Mouse (Mus musculus) heart, postnatal 25 days (tissue): Measurements from ENCODE around the gene Thy1. TPM values are rescaled to one million over a fixed set of nuclear protein-coding genes. Genes with fewer than 3 reads are reported as not detected.
A peak's percentile ranks its signal among the peaks of the same experiment; 100 is the strongest.

ENCODE experiments used
- DNase-seq: peaks from one replicate; pipeline ENCODE4 v3.0.0; 2022; ENCODE audit warnings: low spot score
- intact Hi-C: fragments of 180-260 bp; cut with DNase I; formaldehyde crosslinking; loops from one replicate; pipeline ENCODE4 v1.15.1; 2025
- total RNA-seq, 2 experiments: library from RNA; stranded (reverse); gene quantifications; 2 replicates each; pipeline ENCODE4 v1.2.3; 2021

Gene Thy1
- total RNA-seq, 2 experiments from 2014 or later = 13.9 to 22.2 TPM

DNA sequence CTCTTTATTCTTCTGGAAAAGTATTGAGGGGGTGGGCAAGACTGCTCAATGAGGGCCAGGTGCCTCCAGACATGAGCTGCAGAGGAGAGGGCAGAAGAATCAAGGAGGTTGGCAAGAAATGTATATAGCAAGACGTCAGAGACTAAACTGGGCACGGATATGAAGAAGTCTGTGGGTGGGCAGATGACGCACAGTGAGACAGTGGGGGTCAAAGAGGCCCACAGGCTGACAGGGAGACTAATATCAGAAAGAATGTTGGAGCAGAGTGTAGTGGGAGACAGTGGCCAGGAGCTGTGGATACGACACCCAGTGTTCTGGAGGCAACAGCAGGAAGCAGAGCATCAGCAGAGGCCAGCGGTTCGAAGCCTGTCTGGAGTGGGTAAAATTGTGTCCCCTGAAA, 15.4 kb downstream of the Thy1 start:
- intact Hi-C loops = no loop called here

DNA sequence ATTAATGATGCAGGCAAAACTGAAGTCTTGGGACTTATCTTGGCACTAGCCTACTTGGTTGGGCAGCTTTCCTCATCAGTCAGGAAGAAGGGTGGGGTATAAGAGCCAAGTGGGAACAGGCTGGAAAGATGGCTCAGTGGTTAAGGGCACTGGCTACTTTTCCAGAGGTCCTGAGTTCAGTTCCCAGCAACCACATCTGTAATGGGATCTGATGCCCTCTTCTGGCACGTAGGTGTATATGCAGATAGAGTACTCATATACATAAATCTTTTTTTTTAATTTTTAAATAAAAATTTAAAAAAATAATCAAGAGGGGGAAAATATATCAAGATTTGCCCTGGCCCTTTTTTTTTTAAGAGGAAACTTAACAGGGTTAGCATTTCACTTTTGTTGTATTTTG, 22.0 kb downstream of the Thy1 start:
- no peak for DNase-seq
- intact Hi-C loops = loop anchor here (2.0 kb wide), 1 partner anchor 80 kb away; no protein-coding TSS in a partner anchor

More for the DNA sequence above, 15.4 kb downstream of the Thy1 start:
- DNase-seq = no peak

- peak; percentile 99 for DNase-seq
- intact Hi-C loops = no loop called here
Observed at GRCm38 (mm10) chr9:44066785-44067225, 23.6 kb downstream of the Thy1 start, which contains the start of gene Usp2. Gene Usp2, plus strand, starts transcription at chr9:44067021.

DNA sequence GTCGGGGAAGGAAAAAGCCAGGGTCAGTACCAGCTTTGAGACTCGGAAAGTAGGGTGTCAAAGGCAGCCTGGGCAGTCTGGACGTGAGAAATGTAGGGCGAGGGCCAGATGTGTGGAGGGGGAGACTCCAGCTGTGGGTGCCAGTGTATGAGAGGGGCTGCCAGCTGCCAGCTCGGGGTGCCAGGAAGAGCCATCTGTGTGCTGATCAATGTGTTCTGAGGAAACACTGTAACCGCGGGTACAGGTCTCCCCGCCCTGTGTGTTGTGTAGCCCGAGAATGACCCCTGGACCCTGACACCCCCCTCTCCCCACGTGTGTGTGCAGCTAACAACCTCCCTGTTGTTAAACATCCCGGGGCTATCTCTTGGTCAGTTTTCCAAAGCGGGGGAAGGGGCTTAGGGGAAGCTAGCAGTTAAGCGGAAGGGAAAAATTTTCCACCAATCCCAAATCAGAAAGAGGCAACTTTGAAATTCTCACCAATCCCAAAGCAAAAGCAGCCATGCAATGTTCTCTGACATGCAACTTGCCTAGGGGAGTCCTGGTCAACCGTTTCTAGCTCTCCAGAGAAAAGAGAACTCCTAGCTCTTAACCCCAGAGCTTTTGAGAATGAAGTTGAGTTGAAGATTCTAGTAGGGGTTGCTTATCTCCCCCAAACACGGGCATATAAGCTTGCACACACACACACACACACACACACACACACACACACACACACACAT, 24.2 kb downstream of the Thy1 start:
- no peak for DNase-seq

DNA sequence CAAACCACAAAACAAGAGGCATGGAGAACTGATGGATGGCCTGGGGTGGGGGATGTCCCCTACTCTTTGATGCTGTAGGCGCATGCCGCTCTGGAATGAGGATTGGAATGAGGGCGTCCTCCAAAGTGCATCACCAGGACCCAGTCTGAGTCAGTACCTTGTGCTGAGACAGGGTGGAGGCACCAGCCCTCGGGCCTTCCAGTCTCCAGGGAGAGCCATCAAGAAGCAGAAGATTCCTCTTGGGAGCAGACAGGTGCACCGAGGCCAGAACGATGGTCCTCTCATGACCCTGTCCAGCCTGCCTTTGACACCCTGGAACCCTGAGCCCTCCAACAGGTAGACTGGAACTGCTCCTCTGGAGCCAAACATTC, 24.8 kb downstream of the Thy1 start:
- no peak for DNase-seq
- intact Hi-C loops = no loop called here

More for the DNA sequence above, 24.2 kb downstream of the Thy1 start:
- intact Hi-C loops = no loop called here

- no peak for DNase-seq
- intact Hi-C loops = no loop called here
Observed at GRCm38 (mm10) chr9:44069252-44069651, 26.1 kb downstream of the Thy1 start.

GRCm38 (mm10) chr9:44070113-44070843, 27.1 kb downstream of the Thy1 start:
- no peak for DNase-seq
- intact Hi-C loops = loop anchor here (5.0 kb wide), 1 partner anchor 37 kb away; the partner anchor contains the start of gene C1qtnf5

- intact Hi-C loops = loop anchor here (5.0 kb wide), 1 partner anchor 36 kb away; the partner anchor contains the start of gene C1qtnf5
- DNase-seq = no peak
Observed at GRCm38 (mm10) chr9:44070844-44071231, 27.7 kb downstream of the Thy1 start.

DNA sequence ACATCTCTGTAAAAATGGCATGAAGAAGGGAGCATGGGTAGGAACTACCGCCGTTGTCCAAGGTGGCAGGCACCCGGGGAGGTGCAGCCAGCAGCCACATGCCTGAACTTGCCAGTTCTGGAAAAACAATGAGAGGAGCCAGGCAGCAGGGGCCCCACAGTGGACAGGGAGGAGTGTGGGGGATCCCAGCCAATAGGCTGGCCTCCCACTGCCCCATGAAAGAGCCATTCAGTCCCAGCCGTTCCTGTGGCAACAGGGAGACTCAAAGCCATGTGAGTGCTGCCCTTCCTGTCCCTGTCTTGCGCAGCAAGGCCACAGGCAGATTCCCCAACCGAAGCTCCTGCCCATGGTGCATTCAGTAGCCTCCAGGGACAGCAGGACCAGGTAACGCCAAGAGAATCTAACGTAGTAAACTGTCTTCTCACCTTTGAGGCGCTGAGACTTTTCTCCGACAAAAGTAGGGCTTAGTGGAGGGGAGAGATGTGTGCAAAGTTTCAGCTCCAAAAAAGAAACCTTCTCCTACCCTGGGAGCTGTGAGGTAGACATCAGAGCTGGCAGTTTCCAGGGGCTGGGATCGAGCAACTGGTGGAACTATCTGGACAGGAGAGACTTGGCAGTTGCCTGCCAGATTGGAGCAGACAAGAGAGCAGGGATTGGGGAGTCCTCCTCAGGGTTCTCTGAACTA, 28.9 kb downstream of the Thy1 start:
- intact Hi-C loops = loop anchor here (5.0 kb wide), 1 partner anchor 35 kb away; the partner anchor contains the start of gene C1qtnf5
- no peak for DNase-seq

DNA sequence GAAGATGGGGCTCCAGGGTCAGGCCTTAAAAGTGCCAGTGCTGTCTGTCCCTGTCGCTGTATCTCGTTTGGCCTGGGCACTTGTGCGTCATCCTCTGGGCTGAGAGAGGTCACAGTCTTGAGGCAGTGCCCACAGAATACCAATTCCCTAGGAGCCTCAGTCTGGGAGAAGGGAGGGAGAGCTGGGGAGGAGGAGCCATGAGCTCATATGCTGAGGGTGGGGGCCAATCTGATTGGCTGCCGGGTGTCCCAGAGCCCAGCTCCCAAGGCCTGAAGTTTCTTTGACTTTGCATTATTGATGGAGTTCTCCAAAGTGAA, 29.4 kb downstream of the Thy1 start:
- intact Hi-C loops = loop anchor here (5.0 kb wide), 1 partner anchor 35 kb away; the partner anchor contains the start of gene C1qtnf5
- peak; percentile 62 for DNase-seq

GRCm38 (mm10) chr9:44073115-44073514, 29.9 kb downstream of the Thy1 start:
- intact Hi-C loops = loop anchor here (5.0 kb wide), 1 partner anchor 34 kb away; the partner anchor contains the start of gene C1qtnf5

DNA sequence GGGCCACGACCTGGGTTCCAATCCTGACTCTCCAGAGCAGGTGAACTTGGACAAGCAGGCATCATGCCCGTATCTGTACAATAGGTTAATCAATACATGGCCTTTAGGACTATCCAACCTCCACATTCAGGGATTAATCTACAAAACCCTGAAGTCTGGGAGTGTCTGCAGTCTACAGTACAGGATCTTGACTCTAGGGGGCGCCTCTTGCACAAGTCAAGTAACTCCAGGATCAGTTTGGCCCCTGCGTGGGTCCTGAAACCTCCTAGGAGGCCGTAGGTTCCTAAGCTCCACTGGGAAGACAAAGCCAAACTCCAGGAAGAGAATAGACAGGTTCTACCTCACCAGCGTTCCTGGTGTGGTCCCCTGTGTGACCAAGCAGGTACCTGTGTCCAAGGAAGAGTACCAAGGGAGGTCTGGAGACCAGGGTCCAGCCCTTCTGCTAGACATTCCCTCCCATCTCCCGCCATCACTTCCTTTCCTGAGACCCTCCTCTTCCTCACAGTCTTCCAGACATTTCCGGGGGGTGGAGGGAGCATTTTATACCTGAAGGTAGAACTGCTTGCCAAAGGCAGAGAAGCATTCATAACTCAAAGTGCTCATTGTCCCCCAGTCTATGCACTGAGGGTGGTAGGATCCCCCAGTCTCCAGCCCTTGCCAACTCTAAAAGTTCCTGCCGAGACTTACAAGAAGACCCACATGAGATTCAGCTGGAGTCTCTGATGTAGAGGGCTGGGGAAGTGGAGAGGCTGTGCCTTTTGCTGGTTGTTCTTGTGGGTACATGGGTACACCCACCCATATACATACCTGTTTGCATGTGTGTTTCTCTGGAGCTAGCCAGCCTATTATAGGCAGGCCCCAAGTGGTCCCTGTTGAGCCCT, 31.5 kb downstream of the Thy1 start:
- no peak for DNase-seq
- intact Hi-C loops = loop anchor here (5.0 kb wide), 1 partner anchor 33 kb away; the partner anchor contains the start of gene C1qtnf5

More at GRCm38 (mm10) chr9:44073115-44073514, 29.9 kb downstream of the Thy1 start:
- DNase-seq = no peak

- intact Hi-C loops = no loop called here
- no peak for DNase-seq
Observed at GRCm38 (mm10) chr9:44075276-44075995, 32.3 kb downstream of the Thy1 start.

GRCm38 (mm10) chr9:44075996-44076763, 33.0 kb downstream of the Thy1 start:
- DNase-seq = no peak
- intact Hi-C loops = no loop called here

DNA sequence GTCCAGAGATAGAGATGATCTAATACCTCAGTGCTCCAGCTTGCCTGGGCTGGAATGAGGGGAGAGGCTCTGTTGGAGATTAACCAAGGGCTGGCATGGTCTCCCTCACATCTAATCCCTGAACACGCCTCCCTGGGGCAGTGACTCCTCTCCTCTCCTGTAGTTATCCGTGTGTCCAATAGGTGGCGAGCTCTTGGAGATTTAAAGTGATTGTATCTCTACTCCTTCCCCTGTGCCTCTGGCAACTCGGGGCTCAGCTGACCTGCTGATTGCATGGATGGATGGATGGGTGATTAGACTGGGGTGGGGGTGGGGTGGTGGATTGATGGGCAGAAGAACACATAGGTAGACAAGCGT, 33.6 kb downstream of the Thy1 start:
- DNase-seq = no peak
- intact Hi-C loops = no loop called here

GRCm38 (mm10) chr9:44077266-44077910, 34.2 kb downstream of the Thy1 start:
- intact Hi-C loops = no loop called here
- no peak for DNase-seq

- intact Hi-C loops = no loop called here
- DNase-seq = no peak
Observed at GRCm38 (mm10) chr9:44078136-44078797, 35.1 kb downstream of the Thy1 start.
